In genomic region chr11:62574703-62575085, GRCm38 (mm10) we compare ENCODE assay signal across 12 mouse cellular contexts. TPM values are rescaled to one million over a fixed set of nuclear protein-coding genes. Genes with fewer than 3 reads are reported as not detected.
DNase-seq lines count a peak whose midpoint lies in the region; ATAC-seq and TF ChIP-seq lines count a peak whose summit lies in the region.
"Had no signal": no experiment of that assay in that cellular context is flagged by ENCODE, and none has a peak within 500 bp of the region (broad histone marks: within the 10 kb centered on the region; RNA-seq: fewer than 3 reads in every experiment).

No protein-coding gene starts in this region.

- H3K4me1 ChIP-seq in hindbrain, postnatal 0 days (ENCODE audit: insufficient read depth, low read length) = 0 out of 2 replicates have a peak, but pooled peaks cover 4% of the 10 kb centered on the region
- H3K4me1 ChIP-seq in hindbrain, embryonic 10.5 days (replicated peaks) = peaks cover 17% of the 10 kb centered on the region
- peaks cover 15% of the 10 kb centered on the region for H3K4me1 ChIP-seq in thymus, adult 2 months (replicated peaks; ENCODE audit: control insufficient read depth, insufficient read depth, low read length)
- H3K4me1 ChIP-seq in bone marrow macrophage, adult 2 months (ENCODE audit: control insufficient read depth, insufficient read depth, low read length) = peaks cover 15% of the 10 kb centered on the region
- H3K4me1 ChIP-seq in midbrain, postnatal 0 days (ENCODE audit: insufficient read depth, low read length) = peaks cover 9% of the 10 kb centered on the region; the same call in 1 of the 2 replicates

- peak overlapping the region; percentile 99; the same call in 1 of the 2 replicates for H3K4me2 ChIP-seq in hindbrain, postnatal 0 days (ENCODE audit: low read depth, low read length)
- H3K4me2 ChIP-seq in midbrain, postnatal 0 days (ENCODE audit: low read depth, low read length, poor library complexity, severe bottlenecking) = peak overlapping the region; percentile 94; the same call in 1 of the 2 replicates

- no peak overlapping the region for H3K4me3 ChIP-seq in hindbrain, postnatal 0 days (ENCODE audit: low read length)
- H3K4me3 ChIP-seq in hindbrain, embryonic 10.5 days = no peak overlapping the region
- peak overlapping the region; percentile 46 for H3K4me3 ChIP-seq in thymus, adult 2 months (ENCODE audit: control insufficient read depth, insufficient read depth, low read length)
- H3K4me3 ChIP-seq in bone marrow macrophage, adult 2 months (ENCODE audit: insufficient read depth, low read length) = peak overlapping the region; percentile 40
- no peak overlapping the region; the same call in 1 of the 2 replicates for H3K4me3 ChIP-seq in midbrain, postnatal 0 days (ENCODE audit: low read depth, low read length)

- no peak for DNase-seq in hindbrain, postnatal 0 days (ENCODE audit: low spot score)
- no peak for DNase-seq in hindbrain, embryonic 10.5 days (ENCODE audit: low spot score)
- DNase-seq in thymus, adult 2 months = peak; percentile 19
- no peak for DNase-seq in thymus, postnatal 25 days
- no peak for DNase-seq in midbrain, postnatal 0 days (ENCODE audit: low spot score)
- DNase-seq in frontal cortex, adult 2 months (ENCODE audit: extremely low spot score in 1 of 2, low spot score in 1 of 2) = no peak
- no peak for DNase-seq in urinary bladder, adult 18-20 months (ENCODE audit: low spot score in 2 of 2)

- no peak for TF ChIP-seq CTCF in hindbrain, postnatal 0 days (IDR thresholded peaks at IDR 0.05; ENCODE audit: low read depth)
- TF ChIP-seq CTCF in thymus, adult 2 months (IDR thresholded peaks at IDR 0.05; ENCODE audit: borderline replicate concordance, control insufficient read depth, extremely low read depth, insufficient read depth, low read length, poor library complexity) = no peak
- no peak for TF ChIP-seq CTCF in bone marrow macrophage, adult 2 months (IDR thresholded peaks at IDR 0.05; ENCODE audit: low read depth, low read length)
- TF ChIP-seq CTCF in midbrain, postnatal 0 days (IDR thresholded peaks at IDR 0.05) = no peak

- ATAC-seq in hindbrain, postnatal 0 days = no peak
- no peak for ATAC-seq in midbrain, postnatal 0 days (ENCODE audit: low FRiP score)

- WGBS in hindbrain, postnatal 0 days = 84% methylated on average over 4 of the region's 4 CpGs
- WGBS in hindbrain, embryonic 10.5 days = 86% methylated on average over 4 of the region's 4 CpGs
- 18% methylated on average over 4 of the region's 4 CpGs for WGBS in thymus, adult 2 months
- WGBS in midbrain, postnatal 0 days = 83% methylated on average over 4 of the region's 4 CpGs

- TF ChIP-seq POLR2A in thymus, adult 2 months (IDR thresholded peaks at IDR 0.05; ENCODE audit: control insufficient read depth, extremely low read depth, insufficient read depth, low read length, poor library complexity) = no peak
- no peak for TF ChIP-seq POLR2A in bone marrow macrophage, adult 2 months (IDR thresholded peaks at IDR 0.05; ENCODE audit: borderline replicate concordance, low read depth, low read length)

- H3K27me3 ChIP-seq in hindbrain, postnatal 0 days (ENCODE audit: insufficient read depth, low read length) = no peaks in the 10 kb centered on the region
- peaks cover 16% of the 10 kb centered on the region for H3K27me3 ChIP-seq in hindbrain, embryonic 10.5 days (ENCODE audit: insufficient read depth, poor library complexity, severe bottlenecking)
- no peaks in the 10 kb centered on the region for H3K27me3 ChIP-seq in thymus, adult 2 months (ENCODE audit: control insufficient read depth, insufficient read depth, low read length)
- H3K27me3 ChIP-seq in midbrain, postnatal 0 days (ENCODE audit: insufficient read depth, low read length) = no peaks in the 10 kb centered on the region
- H3K27me3 ChIP-seq: neural tube, embryonic 13.5 days had no signal

- no peaks in the 10 kb centered on the region for H3K9me3 ChIP-seq in hindbrain, postnatal 0 days (ENCODE audit: low read length)
- H3K9me3 ChIP-seq in hindbrain, embryonic 10.5 days = no peaks in the 10 kb centered on the region
- H3K9me3 ChIP-seq in midbrain, postnatal 0 days (ENCODE audit: low read length) = no peaks in the 10 kb centered on the region
- H3K9me3 ChIP-seq: embryonic facial prominence, embryonic 13.5 days; limb, embryonic 13.5 days; midbrain, embryonic 12.5 days; neural tube, embryonic 13.5 days had no signal

- no peak overlapping the region; the same call in 1 of the 2 replicates for H3K9ac ChIP-seq in hindbrain, postnatal 0 days (replicated peaks; ENCODE audit: low read length)
- no peak overlapping the region for H3K9ac ChIP-seq in midbrain, postnatal 0 days (replicated peaks; ENCODE audit: low read length, poor library complexity, severe bottlenecking)

- no peaks in the 10 kb centered on the region for H3K36me3 ChIP-seq in hindbrain, postnatal 0 days (ENCODE audit: insufficient read depth, low read length)
- no peaks in the 10 kb centered on the region for H3K36me3 ChIP-seq in hindbrain, embryonic 10.5 days
- H3K36me3 ChIP-seq in thymus, adult 2 months (ENCODE audit: control insufficient read depth, insufficient read depth, low read length) = peaks cover 15% of the 10 kb centered on the region
- H3K36me3 ChIP-seq in midbrain, postnatal 0 days (ENCODE audit: insufficient read depth, low read length) = 0 out of 2 replicates have a peak, but pooled peaks cover 7% of the 10 kb centered on the region
- H3K36me3 ChIP-seq: embryonic facial prominence, embryonic 13.5 days; limb, embryonic 13.5 days; midbrain, embryonic 12.5 days; neural tube, embryonic 13.5 days had no signal

- no peak overlapping the region for H3K27ac ChIP-seq in hindbrain, postnatal 0 days
- H3K27ac ChIP-seq in hindbrain, embryonic 10.5 days = no peak overlapping the region
- H3K27ac ChIP-seq in thymus, adult 2 months (ENCODE audit: control insufficient read depth, insufficient read depth, low read length) = peak overlapping the region; percentile 91
- H3K27ac ChIP-seq in bone marrow macrophage, adult 2 months (ENCODE audit: insufficient read depth, low read depth, low read length) = peak overlapping the region; percentile 44
- peak overlapping the region; percentile 85 for H3K27ac ChIP-seq in midbrain, postnatal 0 days (ENCODE audit: low read depth, low read length)
- H3K27ac ChIP-seq: embryonic facial prominence, embryonic 13.5 days; limb, embryonic 13.5 days; midbrain, embryonic 12.5 days had no signal

RNA-seq across cellular contexts. Expression of gene Trpv2, which starts 0.4 kb away (rescaled TPM):
- total RNA-seq in hindbrain, postnatal 0 days (2014; rRNA removed) = 46.2 and 51.0 TPM in 2 replicates
- polyA plus RNA-seq in hindbrain, postnatal 0 days (2015; fragmentation: Nextera tagmentation; extraction: Ambion mirVana) = 24.4 and 24.9 TPM in 2 replicates
- 6.2 and 6.5 TPM in 2 replicates for polyA plus RNA-seq in hindbrain, embryonic 10.5 days (2016; fragmentation: Nextera tagmentation; extraction: Ambion mirVana)
- 95.4 and 96.0 TPM in 2 replicates for polyA plus RNA-seq in thymus, adult 2 months (2012; rRNA removed)
- polyA plus RNA-seq in bone marrow macrophage, adult 2 months (2012; ENCODE audit: insufficient read depth, insufficient read length, missing spikeins) = 107 and 114 TPM in 2 replicates
- total RNA-seq in midbrain, postnatal 0 days (2014; rRNA removed) = 55.4 and 62.0 TPM in 2 replicates
- polyA plus RNA-seq in midbrain, postnatal 0 days (2015; fragmentation: Nextera tagmentation; extraction: Ambion mirVana) = 31.0 and 32.9 TPM in 2 replicates
- 16.8 TPM in 2 replicates for polyA plus RNA-seq in frontal cortex, adult 2 months (2012; rRNA removed)

RNA-seq across cellular contexts. Expression of gene Ubb, which starts 23.7 kb away (rescaled TPM):
- total RNA-seq in hindbrain, postnatal 0 days (2014; rRNA removed) = 1,525 and 1,633 TPM in 2 replicates
- polyA plus RNA-seq in hindbrain, postnatal 0 days (2015; fragmentation: Nextera tagmentation; extraction: Ambion mirVana) = 4,229 and 4,277 TPM in 2 replicates
- polyA plus RNA-seq in hindbrain, embryonic 10.5 days (2016; fragmentation: Nextera tagmentation; extraction: Ambion mirVana) = 3,368 and 3,918 TPM in 2 replicates
- 2,301 and 2,384 TPM in 2 replicates for polyA plus RNA-seq in thymus, adult 2 months (2012; rRNA removed)
- polyA plus RNA-seq in bone marrow macrophage, adult 2 months (2012; ENCODE audit: insufficient read depth, insufficient read length, missing spikeins) = 902 and 1,063 TPM in 2 replicates
- total RNA-seq in midbrain, postnatal 0 days (2014; rRNA removed) = 1,443 and 2,095 TPM in 2 replicates
- 4,479 and 4,841 TPM in 2 replicates for polyA plus RNA-seq in midbrain, postnatal 0 days (2015; fragmentation: Nextera tagmentation; extraction: Ambion mirVana)
- polyA plus RNA-seq in frontal cortex, adult 2 months (2012; rRNA removed) = 3,321 and 3,429 TPM in 2 replicates

RNA-seq across cellular contexts. Expression of gene Cenpv, which starts 35.6 kb away (rescaled TPM):
- total RNA-seq in hindbrain, postnatal 0 days (2014; rRNA removed) = 57.9 and 64.1 TPM in 2 replicates
- polyA plus RNA-seq in hindbrain, postnatal 0 days (2015; fragmentation: Nextera tagmentation; extraction: Ambion mirVana) = 32.8 and 37.6 TPM in 2 replicates
- 27.8 and 39.0 TPM in 2 replicates for polyA plus RNA-seq in hindbrain, embryonic 10.5 days (2016; fragmentation: Nextera tagmentation; extraction: Ambion mirVana)
- polyA plus RNA-seq in thymus, adult 2 months (2012; rRNA removed) = 12.9 and 13.7 TPM in 2 replicates
- 6.2 and 8.5 TPM in 2 replicates for polyA plus RNA-seq in bone marrow macrophage, adult 2 months (2012; ENCODE audit: insufficient read depth, insufficient read length, missing spikeins)
- total RNA-seq in midbrain, postnatal 0 days (2014; rRNA removed) = 58.0 and 63.2 TPM in 2 replicates
- polyA plus RNA-seq in midbrain, postnatal 0 days (2015; fragmentation: Nextera tagmentation; extraction: Ambion mirVana) = 30.1 and 32.9 TPM in 2 replicates
- polyA plus RNA-seq in frontal cortex, adult 2 months (2012; rRNA removed) = 61.0 and 66.1 TPM in 2 replicates

Comparison
In these comparisons a context has a peak if more than half of its experiments do, and no peak if none do; other contexts are left out.
1. H3K27ac ChIP-seq: peak in thymus, adult 2 months (single experiment), bone marrow macrophage, adult 2 months (single experiment) and midbrain, postnatal 0 days (single experiment); none in hindbrain, postnatal 0 days (single experiment) and hindbrain, embryonic 10.5 days (single experiment).
2. H3K4me3 ChIP-seq: peak in thymus, adult 2 months (single experiment) and bone marrow macrophage, adult 2 months (single experiment); none in hindbrain, postnatal 0 days (single experiment), hindbrain, embryonic 10.5 days (single experiment) and midbrain, postnatal 0 days (single experiment).